Mouse (Mus musculus): ENCODE results near the gene Ppm1h. TPM values are rescaled to one million over a fixed set of nuclear protein-coding genes. Genes with fewer than 3 reads are reported as not detected.

The Ppm1h gene
- polyA plus RNA-seq, 1 experiment, result 13.4 TPM

- peak; percentile 95 for DNase-seq (ENCODE audit: low read depth)
- TF ChIP-seq CTCF (IDR thresholded peaks at IDR 0.05; ENCODE audit: borderline replicate concordance, extremely low read depth, insufficient read depth, insufficient read length), result no peak
- TF ChIP-seq POLR2A (IDR thresholded peaks at IDR 0.05; ENCODE audit: borderline replicate concordance, extremely low read depth, insufficient read depth, insufficient read length, poor library complexity, severe bottlenecking), result peak; percentile 88
These were observed 307.2 kb downstream of the Ppm1h start for GRCm38 (mm10) chr10:122985515-122986319.

- peak; percentile 84 for DNase-seq (ENCODE audit: low read depth)
- TF ChIP-seq POLR2A (IDR thresholded peaks at IDR 0.05; ENCODE audit: borderline replicate concordance, extremely low read depth, insufficient read depth, insufficient read length, poor library complexity, severe bottlenecking) (no peak; the same call in 1 of the 2 replicates), CTCF (IDR thresholded peaks at IDR 0.05; ENCODE audit: borderline replicate concordance, extremely low read depth, insufficient read depth, insufficient read length) (no peak)
These were observed 308.0 kb downstream of the Ppm1h start for GRCm38 (mm10) chr10:122986320-122987225.

GRCm38 (mm10) chr10:122987671-122988128 lies 309.1 kb downstream of the Ppm1h start:
- TF ChIP-seq CTCF (IDR thresholded peaks at IDR 0.05; ENCODE audit: borderline replicate concordance, extremely low read depth, insufficient read depth, insufficient read length) (peak; percentile 61; the same call in 1 of the 2 replicates), POLR2A (IDR thresholded peaks at IDR 0.05; ENCODE audit: borderline replicate concordance, extremely low read depth, insufficient read depth, insufficient read length, poor library complexity, severe bottlenecking) (no peak)
- DNase-seq (ENCODE audit: low read depth), result peak; percentile 84

DNA sequence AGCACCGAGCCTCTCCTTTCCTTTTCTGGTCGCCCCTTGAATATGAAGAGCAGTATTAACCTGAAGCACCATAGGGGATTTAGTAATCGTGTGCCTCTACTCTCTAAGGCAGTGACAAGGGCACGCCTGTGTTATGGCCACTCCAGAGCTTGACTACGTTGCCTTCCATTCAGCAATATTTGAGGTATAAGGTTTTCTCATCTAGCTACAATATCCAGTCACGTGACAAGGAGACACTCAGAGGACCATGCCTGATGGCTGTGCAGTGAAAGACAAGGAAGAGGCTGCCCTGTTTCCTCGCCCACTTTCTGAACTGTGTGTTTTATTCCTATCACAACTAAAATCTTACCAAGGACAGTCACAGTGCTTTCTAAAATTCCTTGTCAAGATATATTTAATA lies 309.8 kb downstream of the Ppm1h start:
- TF ChIP-seq POLR2A (IDR thresholded peaks at IDR 0.05; ENCODE audit: borderline replicate concordance, extremely low read depth, insufficient read depth, insufficient read length, poor library complexity, severe bottlenecking) (no peak), CTCF (IDR thresholded peaks at IDR 0.05; ENCODE audit: borderline replicate concordance, extremely low read depth, insufficient read depth, insufficient read length) (no peak)
- DNase-seq (ENCODE audit: low read depth), result no peak

DNA sequence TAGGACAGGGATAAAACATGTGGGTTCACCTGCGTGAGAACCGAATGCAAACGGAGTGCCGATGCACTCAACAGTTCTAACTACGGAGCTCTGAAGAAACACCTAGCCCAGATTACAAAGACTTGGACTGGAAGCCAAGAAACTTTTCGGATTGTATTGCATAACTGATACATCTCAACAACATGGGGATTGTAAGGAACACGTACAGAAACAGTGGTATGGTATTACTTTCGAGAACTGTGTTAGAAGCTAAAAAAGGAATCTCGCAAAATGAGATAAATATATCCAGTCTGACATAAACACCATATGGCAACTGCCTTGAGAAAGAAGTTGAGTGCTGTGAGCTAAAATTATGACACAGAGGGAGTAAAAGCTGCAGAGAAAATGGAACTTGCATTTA lies 311.4 kb downstream of the Ppm1h start:
- no peak for DNase-seq (ENCODE audit: low read depth)
- no peak for TF ChIP-seq CTCF (IDR thresholded peaks at IDR 0.05; ENCODE audit: borderline replicate concordance, extremely low read depth, insufficient read depth, insufficient read length)
- no peak for TF ChIP-seq POLR2A (IDR thresholded peaks at IDR 0.05; ENCODE audit: borderline replicate concordance, extremely low read depth, insufficient read depth, insufficient read length, poor library complexity, severe bottlenecking)

DNA sequence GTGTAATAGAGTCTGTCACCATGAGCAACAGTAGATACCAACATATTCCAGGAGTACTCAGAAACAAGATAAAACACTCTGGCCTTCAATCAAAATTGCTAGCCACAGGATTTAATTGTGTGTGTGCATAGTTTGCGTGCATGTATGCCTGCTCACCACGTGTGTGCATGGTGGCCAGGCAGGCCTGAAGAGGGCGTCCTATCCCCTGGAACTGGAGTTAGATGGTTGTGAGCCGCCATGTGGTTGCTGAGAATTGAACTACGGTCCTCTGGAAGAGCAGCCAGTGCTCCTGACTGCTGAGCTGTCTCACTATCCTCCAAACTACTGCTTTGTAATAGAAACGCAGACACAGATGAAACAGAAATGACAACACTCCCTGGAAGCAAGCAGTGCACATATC lies 312.0 kb downstream of the Ppm1h start:
- TF ChIP-seq POLR2A (IDR thresholded peaks at IDR 0.05; ENCODE audit: borderline replicate concordance, extremely low read depth, insufficient read depth, insufficient read length, poor library complexity, severe bottlenecking) (no peak), CTCF (IDR thresholded peaks at IDR 0.05; ENCODE audit: borderline replicate concordance, extremely low read depth, insufficient read depth, insufficient read length) (no peak)
- DNase-seq (ENCODE audit: low read depth), result no peak

DNA sequence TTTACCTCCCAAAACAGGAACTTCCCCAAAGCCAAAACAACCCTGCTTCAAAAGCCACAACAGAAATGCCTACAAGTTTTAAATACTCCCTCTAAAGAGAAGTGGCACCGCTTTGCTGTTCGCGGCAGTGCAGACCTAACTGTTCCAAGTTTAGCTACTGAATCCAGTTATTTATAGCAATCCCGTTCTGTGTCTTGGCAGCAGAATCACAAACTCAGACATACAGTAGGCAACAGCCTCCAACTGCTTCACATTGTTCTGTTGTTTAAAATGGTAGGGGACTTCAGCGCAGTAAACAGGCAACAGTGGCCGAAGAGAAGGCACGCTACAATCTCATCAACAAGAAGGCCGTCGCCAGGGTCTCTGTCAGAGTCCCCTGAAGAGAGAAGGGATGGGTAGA lies 312.5 kb downstream of the Ppm1h start:
- DNase-seq (ENCODE audit: low read depth), result peak; percentile 52
- TF ChIP-seq POLR2A (IDR thresholded peaks at IDR 0.05; ENCODE audit: borderline replicate concordance, extremely low read depth, insufficient read depth, insufficient read length, poor library complexity, severe bottlenecking) (no peak), CTCF (IDR thresholded peaks at IDR 0.05; ENCODE audit: borderline replicate concordance, extremely low read depth, insufficient read depth, insufficient read length) (no peak)

DNA sequence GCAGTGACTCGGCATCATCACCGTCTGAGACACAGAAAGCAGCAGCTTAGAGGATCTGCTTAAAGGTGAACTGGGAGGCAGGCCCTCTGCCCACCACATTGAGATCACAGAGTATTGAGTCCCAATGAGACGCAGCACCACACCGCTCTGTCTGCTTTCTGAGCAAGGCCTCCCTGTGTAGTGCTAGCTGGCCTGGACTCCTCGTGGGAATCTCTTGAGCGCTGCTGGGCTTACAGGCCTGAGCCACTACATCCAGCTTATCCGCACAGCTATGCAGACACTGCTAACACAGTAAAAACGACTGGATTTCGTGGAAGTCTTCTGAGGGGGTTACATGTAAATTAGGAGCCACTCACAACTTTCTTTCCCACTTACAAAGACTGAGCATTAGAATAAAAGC lies 313.1 kb downstream of the Ppm1h start:
- no peak for DNase-seq (ENCODE audit: low read depth)

DNA sequence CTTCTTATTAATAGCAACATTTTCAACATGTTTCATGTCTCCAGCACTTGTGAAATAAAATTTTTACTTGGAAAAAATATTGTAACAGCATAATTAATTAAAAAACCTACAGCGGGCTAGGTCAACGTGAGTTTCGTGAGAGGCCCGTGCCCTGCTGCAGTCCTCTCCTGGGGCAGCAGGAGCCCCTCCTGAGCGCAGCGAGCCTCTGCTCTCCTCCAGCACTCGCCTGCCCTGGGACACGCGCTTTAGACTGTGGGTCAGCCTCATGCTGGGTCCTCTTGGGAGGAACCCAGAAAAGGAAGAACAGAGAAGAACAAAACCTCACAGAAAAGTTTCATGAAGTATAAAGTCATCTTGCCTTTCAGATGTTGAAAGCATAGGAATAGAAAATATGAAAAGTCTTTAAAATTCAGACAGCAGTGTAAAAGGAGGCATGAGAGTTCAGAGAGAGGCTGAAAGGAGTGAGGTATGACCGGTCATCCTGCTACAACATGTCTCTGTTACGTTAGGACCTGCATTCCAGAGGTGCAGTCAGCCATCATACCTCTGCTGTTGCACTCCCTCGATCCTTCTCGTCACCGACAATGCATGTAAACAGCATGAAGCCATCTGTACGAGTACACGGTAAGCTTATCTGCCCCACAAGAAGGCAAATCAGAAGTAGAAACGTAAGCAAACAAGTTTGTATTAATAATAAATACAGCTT lies 316.0 kb downstream of the Ppm1h start:
- no peak for TF ChIP-seq CTCF (IDR thresholded peaks at IDR 0.05; ENCODE audit: borderline replicate concordance, extremely low read depth, insufficient read depth, insufficient read length)
- TF ChIP-seq POLR2A (IDR thresholded peaks at IDR 0.05; ENCODE audit: borderline replicate concordance, extremely low read depth, insufficient read depth, insufficient read length, poor library complexity, severe bottlenecking), result no peak
- no peak for DNase-seq (ENCODE audit: low read depth)

More for the DNA sequence above, 313.1 kb downstream of the Ppm1h start:
- TF ChIP-seq POLR2A (IDR thresholded peaks at IDR 0.05; ENCODE audit: borderline replicate concordance, extremely low read depth, insufficient read depth, insufficient read length, poor library complexity, severe bottlenecking) (no peak), CTCF (IDR thresholded peaks at IDR 0.05; ENCODE audit: borderline replicate concordance, extremely low read depth, insufficient read depth, insufficient read length) (no peak)

Other genes starting within 250 kb of the Ppm1h start
- gene Avpr1a, start 230.3 kb upstream of the Ppm1h start, polyA plus RNA-seq (2012; rRNA removed), result 1.0 and 1.4 TPM in 2 replicates

Measured in brain, embryonic 14.5 days (tissue).